Mouse (Mus musculus): Measurements from ENCODE around the gene Oxld1. TPM values are rescaled to one million over a fixed set of nuclear protein-coding genes. Genes with fewer than 3 reads are reported as not detected.

The Oxld1 gene
- polyA plus RNA-seq, 1 experiment from 2014 or later: 17.5 TPM

DNA sequence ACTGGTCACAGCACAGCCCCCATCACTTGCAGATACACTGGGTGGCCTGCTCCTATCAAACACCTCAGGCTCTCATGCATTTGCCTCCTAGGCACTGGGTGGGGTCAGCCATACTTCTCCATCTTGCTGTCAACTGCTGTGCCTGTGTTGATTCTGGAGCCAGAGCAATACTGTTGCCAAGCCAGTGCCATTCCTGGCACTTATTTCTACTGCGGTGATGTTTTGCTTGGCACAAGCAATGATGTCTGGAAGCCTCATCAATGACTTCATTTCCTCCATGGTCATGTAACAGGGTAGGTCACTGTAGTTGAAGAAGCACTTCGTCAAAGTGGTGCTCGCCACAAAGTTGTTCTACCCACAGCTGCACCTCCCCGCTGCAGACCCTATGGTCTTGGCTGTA, 7.7 kb upstream of the Oxld1 start:
- Histone ChIP-seq H3K9me3 (ENCODE audit: control insufficient read depth, low read length) (no peaks in the 10 kb centered on the region), H3K27me3 (replicated peaks; ENCODE audit: control insufficient read depth, insufficient read depth, low read length) (no peaks in the 10 kb centered on the region), H3K4me3 (ENCODE audit: low read depth, low read length) (no peak overlapping the region), H3K4me1 (replicated peaks; ENCODE audit: control insufficient read depth, insufficient read depth, low read length) (peaks cover 18% of the 10 kb centered on the region), H3K36me3 (ENCODE audit: control insufficient read depth, insufficient read depth, low read length) (peaks cover 48% of the 10 kb centered on the region), H3K27ac (ENCODE audit: low read depth) (no peak overlapping the region), H3K4me2 (ENCODE audit: low read length) (no peak overlapping the region), H3K9ac (ENCODE audit: low read length) (no peak overlapping the region)
- WGBS: 93% methylated on average over 4 of the region's 4 CpGs
- ATAC-seq (replicated peaks; ENCODE audit: low FRiP score, low TSS enrichment, low read depth) (no peak), DNase-seq (ENCODE audit: low spot score) (no peak)

DNA sequence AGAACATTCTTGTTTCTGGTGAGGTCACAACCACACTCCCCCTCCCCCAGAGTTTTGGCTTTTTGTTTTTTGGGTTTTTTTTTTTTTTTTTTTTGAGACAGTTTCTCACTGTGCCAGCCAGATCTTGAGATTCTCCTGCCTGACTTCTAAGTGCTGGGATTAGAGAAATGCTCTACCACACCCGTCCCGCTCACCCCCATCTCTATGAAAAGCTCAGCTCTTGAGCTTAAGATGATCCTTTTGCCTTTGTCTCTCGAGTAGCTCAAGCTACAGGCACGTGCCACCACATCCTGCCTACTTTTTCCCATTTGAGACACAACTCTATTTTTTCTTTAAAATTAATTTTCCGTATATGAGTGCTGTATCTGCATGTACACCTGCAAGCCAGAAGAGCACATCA, 6.5 kb upstream of the Oxld1 start:
- Histone ChIP-seq H3K4me1 (replicated peaks; ENCODE audit: control insufficient read depth, insufficient read depth, low read length) (peaks cover 19% of the 10 kb centered on the region), H3K4me3 (ENCODE audit: low read depth, low read length) (no peak overlapping the region), H3K36me3 (ENCODE audit: control insufficient read depth, insufficient read depth, low read length) (peaks cover 45% of the 10 kb centered on the region), H3K4me2 (ENCODE audit: low read length) (no peak overlapping the region), H3K27me3 (replicated peaks; ENCODE audit: control insufficient read depth, insufficient read depth, low read length) (no peaks in the 10 kb centered on the region), H3K9ac (ENCODE audit: low read length) (no peak overlapping the region), H3K9me3 (ENCODE audit: control insufficient read depth, low read length) (no peaks in the 10 kb centered on the region), H3K27ac (ENCODE audit: low read depth) (no peak overlapping the region)
- no peak for DNase-seq (ENCODE audit: low spot score)
- ATAC-seq (replicated peaks; ENCODE audit: low FRiP score, low TSS enrichment, low read depth): no peak
- WGBS: 93% methylated on average over 5 of the region's 5 CpGs

DNA sequence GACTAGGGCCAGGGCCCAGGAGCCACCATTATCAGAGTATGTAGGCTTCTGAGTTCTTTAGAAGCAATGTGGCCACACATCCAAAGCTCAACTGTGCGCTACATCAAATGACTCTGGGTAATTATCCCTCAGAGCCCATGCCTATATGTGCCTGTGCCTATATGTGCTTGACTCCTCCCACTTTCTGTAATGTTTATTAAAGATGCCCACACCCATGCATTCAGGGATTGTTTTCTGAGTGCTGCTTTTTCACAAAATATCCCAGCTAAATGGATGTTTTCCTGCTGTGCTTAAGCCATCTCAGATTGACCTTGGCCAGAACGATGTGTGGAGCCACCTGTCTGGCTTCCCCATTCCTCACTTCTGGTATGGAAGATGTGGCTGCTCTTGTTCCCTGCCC, 5.7 kb upstream of the Oxld1 start:
- Histone ChIP-seq H3K4me1 (replicated peaks; ENCODE audit: control insufficient read depth, insufficient read depth, low read length) (peaks cover 24% of the 10 kb centered on the region), H3K36me3 (ENCODE audit: control insufficient read depth, insufficient read depth, low read length) (peaks cover 40% of the 10 kb centered on the region), H3K27ac (ENCODE audit: low read depth) (no peak overlapping the region), H3K9me3 (ENCODE audit: control insufficient read depth, low read length) (no peaks in the 10 kb centered on the region), H3K9ac (ENCODE audit: low read length) (no peak overlapping the region), H3K27me3 (replicated peaks; ENCODE audit: control insufficient read depth, insufficient read depth, low read length) (no peaks in the 10 kb centered on the region), H3K4me3 (ENCODE audit: low read depth, low read length) (no peak overlapping the region), H3K4me2 (ENCODE audit: low read length) (no peak overlapping the region)
- DNase-seq (ENCODE audit: low spot score) (no peak), ATAC-seq (replicated peaks; ENCODE audit: low FRiP score, low TSS enrichment, low read depth) (no peak)
- WGBS: 90% methylated on average over 2 of the region's 2 CpGs

DNA sequence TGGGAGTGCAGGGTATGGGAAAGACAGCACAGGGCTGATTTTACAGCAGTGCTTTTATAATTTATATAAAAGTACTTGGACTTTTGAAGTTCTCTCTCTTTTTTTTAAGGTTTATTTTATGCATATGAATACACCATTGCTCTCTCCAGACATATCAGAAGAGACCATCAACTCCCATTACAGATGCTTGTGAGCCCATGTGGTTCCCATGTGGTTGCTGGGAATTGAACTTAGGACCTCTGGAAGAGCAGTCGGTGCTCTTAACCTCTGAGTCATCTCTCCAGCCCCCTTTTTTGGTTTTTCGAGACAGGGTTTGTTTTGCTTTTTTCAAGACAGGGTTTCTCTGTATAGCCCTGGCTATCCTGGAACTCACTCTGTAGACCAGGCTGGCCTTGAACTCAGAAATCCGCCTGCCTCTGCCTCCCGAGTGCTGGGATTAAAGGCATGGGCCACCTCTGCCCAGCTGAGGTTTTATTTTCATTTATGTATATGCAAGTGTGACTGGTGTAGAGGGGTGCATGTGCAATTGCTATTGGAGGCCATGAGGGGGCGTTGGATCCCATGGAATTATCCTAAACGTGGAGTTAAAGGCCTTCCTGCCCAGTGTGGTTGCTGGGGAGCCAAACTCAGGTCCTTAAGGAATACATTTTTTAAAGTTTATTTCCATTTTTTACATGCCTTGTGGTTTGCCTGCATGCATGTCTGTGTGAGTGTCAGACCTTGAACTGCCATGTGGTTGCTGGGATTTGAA, 1.2 kb upstream of the Oxld1 start:
- no peak for DNase-seq (ENCODE audit: low spot score)
- 68% methylated on average over 6 of the region's 6 CpGs for WGBS
- Histone ChIP-seq H3K9ac (ENCODE audit: low read length) (peak overlapping the region; percentile 90), H3K36me3 (ENCODE audit: control insufficient read depth, insufficient read depth, low read length) (peaks cover 35% of the 10 kb centered on the region), H3K4me2 (ENCODE audit: low read length) (peak overlapping the region; percentile 92), H3K27me3 (replicated peaks; ENCODE audit: control insufficient read depth, insufficient read depth, low read length) (no peaks in the 10 kb centered on the region), H3K9me3 (ENCODE audit: control insufficient read depth, low read length) (no peaks in the 10 kb centered on the region), H3K4me1 (replicated peaks; ENCODE audit: control insufficient read depth, insufficient read depth, low read length) (peaks cover 13% of the 10 kb centered on the region; the same call in 1 of the 2 replicates), H3K4me3 (ENCODE audit: low read depth, low read length) (peak overlapping the region; percentile 96), H3K27ac (ENCODE audit: low read depth) (no peak overlapping the region)
- ATAC-seq (replicated peaks; ENCODE audit: low FRiP score, low TSS enrichment, low read depth): no peak

DNA sequence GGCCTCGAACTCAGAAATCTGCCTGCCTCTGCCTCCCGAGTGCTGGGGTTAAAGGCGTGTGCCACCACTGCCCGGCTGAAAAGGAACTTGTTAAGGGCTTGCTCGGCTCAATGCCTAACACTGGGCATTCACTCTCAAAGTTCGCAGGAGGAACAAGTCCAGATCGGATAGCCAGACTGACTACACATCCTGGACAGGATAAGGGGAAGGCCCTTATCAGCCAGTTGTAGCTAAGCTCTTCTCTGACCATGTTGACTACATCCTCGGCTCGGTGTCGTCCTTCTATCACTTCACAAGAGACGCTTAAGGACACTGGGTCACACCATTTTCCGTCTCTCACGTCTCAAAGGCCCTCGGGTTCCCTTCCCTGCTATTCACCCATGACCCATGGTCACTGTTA, 498 bp downstream of the Oxld1 start:
- 30% methylated on average over 14 of the region's 14 CpGs for WGBS
- 0 out of 2 replicates have a peak, but pooled peaks have one; percentile 2 for ATAC-seq (replicated peaks; ENCODE audit: low FRiP score, low TSS enrichment, low read depth)

DNA sequence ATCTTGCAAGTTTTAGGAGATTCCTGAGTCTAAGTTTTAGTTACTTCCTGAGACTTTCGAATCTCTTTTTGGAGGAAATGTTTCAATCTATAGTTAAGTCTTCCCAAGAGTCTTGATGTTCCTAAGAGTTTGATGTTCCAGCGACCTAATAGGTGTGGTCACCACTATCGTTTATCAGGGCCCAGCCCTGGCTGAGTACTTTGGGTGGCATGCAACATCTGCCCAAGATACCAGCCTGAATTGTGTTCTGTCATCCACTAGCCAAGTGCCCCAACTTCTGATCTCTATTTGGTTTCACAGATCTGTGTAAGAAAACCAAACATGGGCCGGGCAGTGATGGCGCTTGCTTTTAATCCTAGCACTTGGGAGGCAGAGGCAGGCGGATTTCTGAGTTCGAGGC, 2.5 kb downstream of the Oxld1 start:
- Histone ChIP-seq H3K27me3 (replicated peaks; ENCODE audit: control insufficient read depth, insufficient read depth, low read length) (no peaks in the 10 kb centered on the region), H3K27ac (ENCODE audit: low read depth) (no peak overlapping the region), H3K36me3 (ENCODE audit: control insufficient read depth, insufficient read depth, low read length) (peaks cover 8% of the 10 kb centered on the region), H3K4me2 (ENCODE audit: low read length) (no peak overlapping the region), H3K9me3 (ENCODE audit: control insufficient read depth, low read length) (no peaks in the 10 kb centered on the region), H3K4me1 (replicated peaks; ENCODE audit: control insufficient read depth, insufficient read depth, low read length) (peaks cover 13% of the 10 kb centered on the region; the same call in 1 of the 2 replicates), H3K4me3 (ENCODE audit: low read depth, low read length) (no peak overlapping the region), H3K9ac (ENCODE audit: low read length) (no peak overlapping the region)
- 93% methylated on average over 7 of the region's 7 CpGs for WGBS
- DNase-seq (ENCODE audit: low spot score) (no peak), ATAC-seq (replicated peaks; ENCODE audit: low FRiP score, low TSS enrichment, low read depth) (no peak)

More for the DNA sequence above, 498 bp downstream of the Oxld1 start:
- Histone ChIP-seq H3K27me3 (replicated peaks; ENCODE audit: control insufficient read depth, insufficient read depth, low read length) (no peaks in the 10 kb centered on the region), H3K4me2 (ENCODE audit: low read length) (peak overlapping the region; percentile 92), H3K4me3 (ENCODE audit: low read depth, low read length) (peak overlapping the region; percentile 96), H3K9ac (ENCODE audit: low read length) (peak overlapping the region; percentile 90), H3K36me3 (ENCODE audit: control insufficient read depth, insufficient read depth, low read length) (peaks cover 27% of the 10 kb centered on the region), H3K9me3 (ENCODE audit: control insufficient read depth, low read length) (no peaks in the 10 kb centered on the region), H3K27ac (ENCODE audit: low read depth) (peak overlapping the region; percentile 71), H3K4me1 (replicated peaks; ENCODE audit: control insufficient read depth, insufficient read depth, low read length) (peaks cover 13% of the 10 kb centered on the region; the same call in 1 of the 2 replicates)
- DNase-seq (ENCODE audit: low spot score): no peak

DNA sequence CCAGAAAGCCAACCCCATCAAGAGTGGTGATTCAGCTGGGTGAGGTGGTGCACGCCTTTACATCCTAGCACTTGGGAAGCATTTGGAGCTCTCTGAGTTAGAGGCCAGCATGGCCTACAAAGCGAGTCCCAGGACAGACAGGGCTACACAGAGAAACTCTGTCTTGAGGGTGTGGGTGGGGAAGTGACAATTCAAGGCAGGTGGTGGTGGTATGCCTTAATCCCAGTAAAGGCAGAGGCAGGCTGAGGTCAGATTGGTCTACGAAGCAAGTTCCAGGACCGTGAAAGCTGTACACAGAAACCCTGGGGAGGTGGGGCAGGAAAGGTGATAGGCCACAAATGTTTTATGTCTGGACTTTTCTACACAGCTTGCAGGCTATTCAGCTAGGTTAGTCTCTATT, 2.9 kb downstream of the Oxld1 start:
- ATAC-seq (replicated peaks; ENCODE audit: low FRiP score, low TSS enrichment, low read depth) (no peak), DNase-seq (ENCODE audit: low spot score) (no peak)
- 95% methylated on average over 4 of the region's 4 CpGs for WGBS
- H3K27me3 ChIP-seq (replicated peaks; ENCODE audit: control insufficient read depth, insufficient read depth, low read length): no peaks in the 10 kb centered on the region
- H3K4me1 ChIP-seq (replicated peaks; ENCODE audit: control insufficient read depth, insufficient read depth, low read length): peaks cover 13% of the 10 kb centered on the region; the same call in 1 of the 2 replicates
- peaks cover 5% of the 10 kb centered on the region for H3K36me3 ChIP-seq (ENCODE audit: control insufficient read depth, insufficient read depth, low read length)
- no peak overlapping the region; the same call in 1 of the 2 replicates for H3K9ac ChIP-seq (ENCODE audit: low read length)
- H3K9me3 ChIP-seq (ENCODE audit: control insufficient read depth, low read length): no peaks in the 10 kb centered on the region
- H3K4me3 ChIP-seq (ENCODE audit: low read depth, low read length): no peak overlapping the region
- H3K4me2 ChIP-seq (ENCODE audit: low read length): no peak overlapping the region
- no peak overlapping the region for H3K27ac ChIP-seq (ENCODE audit: low read depth)

DNA sequence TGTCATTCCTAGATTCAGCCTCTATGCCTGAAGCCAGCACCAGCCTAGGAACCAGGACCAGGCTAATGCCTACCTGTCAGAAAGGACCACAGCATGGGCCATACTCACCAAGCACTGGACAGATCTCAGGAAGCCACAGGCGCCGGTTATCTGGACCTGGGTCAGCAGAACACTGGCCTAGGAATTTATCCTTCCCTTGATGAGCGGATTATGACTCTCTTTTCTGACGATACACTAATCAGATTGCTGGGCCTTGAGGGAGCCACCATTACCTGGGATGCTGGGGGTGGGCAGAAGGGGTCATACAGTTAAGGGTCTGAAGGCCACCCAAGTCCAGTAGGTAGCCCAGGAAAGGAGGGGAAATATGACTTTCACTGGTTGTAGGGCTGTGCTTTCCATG, 4.6 kb downstream of the Oxld1 start, which contains the start of gene Pde6g:
Pde6g (minus strand) TSS at position 195 of the 400 bp plus-strand sequence.
- H3K4me3 ChIP-seq (ENCODE audit: low read depth, low read length): no peak within 1 kb of the TSS
- ATAC-seq (replicated peaks; ENCODE audit: low FRiP score, low TSS enrichment, low read depth) (no peak), DNase-seq (ENCODE audit: low spot score) (no peak)
- no peak within 1 kb of the TSS for H3K27ac ChIP-seq (ENCODE audit: low read depth)
- no peaks in the 10 kb centered on the region for H3K9me3 ChIP-seq (ENCODE audit: control insufficient read depth, low read length)
- no peak within 1 kb of the TSS for H3K9ac ChIP-seq (ENCODE audit: low read length)
- H3K4me2 ChIP-seq (ENCODE audit: low read length): no peak within 1 kb of the TSS
- H3K27me3 ChIP-seq (replicated peaks; ENCODE audit: control insufficient read depth, insufficient read depth, low read length): no peaks in the 10 kb centered on the region
- H3K4me1 ChIP-seq (replicated peaks; ENCODE audit: control insufficient read depth, insufficient read depth, low read length): peaks cover 5% of the 10 kb centered on the region; the same call in 1 of the 2 replicates
- 84% methylated on average over 4 of the region's 4 CpGs for WGBS
- no peaks in the 10 kb centered on the region for H3K36me3 ChIP-seq (ENCODE audit: control insufficient read depth, insufficient read depth, low read length)

DNA sequence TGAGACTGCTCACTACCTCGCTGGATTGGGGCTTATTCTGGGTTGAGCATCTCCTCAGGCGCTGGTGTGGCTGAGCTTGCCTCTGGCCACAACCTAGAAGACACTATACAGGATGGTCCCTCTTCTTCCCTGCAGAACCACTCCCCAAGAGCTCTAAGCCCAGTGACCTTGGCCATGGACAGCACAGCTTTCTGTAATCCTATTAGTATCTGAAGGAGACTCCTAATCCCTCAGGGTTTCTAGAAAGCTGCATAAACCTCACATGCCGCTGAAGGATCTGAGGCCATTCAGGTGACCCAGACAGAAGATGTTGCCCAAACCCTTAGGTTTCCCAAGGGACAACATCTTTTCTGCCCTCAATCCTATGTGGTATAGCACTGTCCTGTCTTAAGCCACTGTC, 5.6 kb downstream of the Oxld1 start:
- ATAC-seq (replicated peaks; ENCODE audit: low FRiP score, low TSS enrichment, low read depth) (no peak), DNase-seq (ENCODE audit: low spot score) (no peak)
- Histone ChIP-seq H3K9me3 (ENCODE audit: control insufficient read depth, low read length) (no peaks in the 10 kb centered on the region), H3K4me2 (ENCODE audit: low read length) (no peak overlapping the region), H3K27ac (ENCODE audit: low read depth) (no peak overlapping the region), H3K27me3 (replicated peaks; ENCODE audit: control insufficient read depth, insufficient read depth, low read length) (no peaks in the 10 kb centered on the region), H3K9ac (ENCODE audit: low read length) (no peak overlapping the region), H3K4me3 (ENCODE audit: low read depth, low read length) (no peak overlapping the region), H3K4me1 (replicated peaks; ENCODE audit: control insufficient read depth, insufficient read depth, low read length) (peaks cover 5% of the 10 kb centered on the region; the same call in 1 of the 2 replicates), H3K36me3 (ENCODE audit: control insufficient read depth, insufficient read depth, low read length) (no peaks in the 10 kb centered on the region)
- 53% methylated on average over 3 of the region's 3 CpGs for WGBS

Measured in intestine, embryonic 14.5 days (tissue).